Mouse (Mus musculus) liver, postnatal 0 days (tissue): ENCODE measurements around the gene Arnt. TPM values are rescaled to one million over a fixed set of nuclear protein-coding genes. Genes with fewer than 3 reads are reported as not detected.
"Not testable (repeated sequence)": the region's sequence is repeated elsewhere in the genome, so short reads cannot be mapped to it uniquely, and the experiment has no call there.

ENCODE experiments used
- ATAC-seq: fragments of 200-750 bp; cut with Nextera tagmentation; 2 replicates; pipeline ENCODE4 v1.8.0; 2017; ENCODE audit warnings: mild to moderate bottlenecking, moderate library complexity
- DNase-seq: peaks from one replicate; pipeline ENCODE4 v3.0.0-alpha.2; 2016
- H3K27ac ChIP-seq: fragments of 300-500 bp; sonication (generic); 2 replicates; pipeline ENCODE4 v1.5.1; 2014; ENCODE audit warnings: antibody characterized with exemption, moderate library complexity, mild to moderate bottlenecking, low read depth
- H3K27me3 ChIP-seq: fragments of 300-500 bp; sonication (generic); 2 replicates; pipeline ENCODE4 v1.6.1; 2014; ENCODE audit warnings: low read length, control low read depth, mixed read lengths; ENCODE audit not compliant: insufficient read depth
- H3K36me3 ChIP-seq: fragments of 300-500 bp; sonication (generic); replicated peaks from 2 replicates; pipeline ENCODE4 v1.6.1; 2014; ENCODE audit warnings: mild to moderate bottlenecking, control low read depth, low read length, moderate library complexity, mixed read lengths; ENCODE audit not compliant: insufficient read depth
- H3K4me1 ChIP-seq: fragments of 300-500 bp; sonication (generic); 2 replicates; pipeline ENCODE4 v1.6.1; 2014; ENCODE audit warnings: antibody characterized with exemption, mild to moderate bottlenecking, control low read depth; ENCODE audit not compliant: insufficient read depth
- H3K4me2 ChIP-seq: fragments of 300-500 bp; sonication (generic); 2 replicates; pipeline ENCODE4 v1.6.1; 2014; ENCODE audit warnings: low read depth, mild to moderate bottlenecking, low read length, moderate library complexity, mixed read lengths
- H3K4me3 ChIP-seq: fragments of 300-500 bp; sonication (generic); 2 replicates; pipeline ENCODE4 v1.5.1; 2014; ENCODE audit warnings: low read depth, low read length
- H3K9ac ChIP-seq: fragments of 300-500 bp; sonication (generic); replicated peaks from 2 replicates; pipeline ENCODE4 v1.6.1; 2014; ENCODE audit warnings: mild to moderate bottlenecking, moderate library complexity
- H3K9me3 ChIP-seq: fragments of 300-500 bp; sonication (generic); 2 replicates; pipeline ENCODE4 v1.6.1; 2016; ENCODE audit warnings: mild to moderate bottlenecking, control low read depth, low read length, mixed read lengths
- CTCF ChIP-seq: sonication (generic); IDR thresholded peaks from 2 replicates; pipeline ENCODE4 v1.5.1; 2016; ENCODE audit warnings: antibody characterized with exemption, low read depth
- EP300 ChIP-seq: IDR thresholded peaks from 2 replicates; pipeline ENCODE4 v1.6.1; 2016; ENCODE audit warnings: antibody characterized with exemption, low read depth, mild to moderate bottlenecking
- WGBS: fragments of 180-500 bp; shearing (Covaris S2); extraction: QIAGEN DNeasy Blood & Tissue Kit; methylation state at CpG from one replicate; pipeline ENCODE4 v1.1.7; 2014; ENCODE audit not compliant: insufficient replicate concordance; 5-methylcytosine and 5-hydroxymethylcytosine counted together
- polyA plus RNA-seq: library from polyadenylated mRNA; unstranded; fragments of >200 nt; fragmentation: Nextera tagmentation; extraction: Ambion mirVana; gene quantifications from 2 replicates; pipeline ENCODE4 v1.2.1, GENCODE M21; 2015

Gene Arnt
- polyA plus RNA-seq, 1 experiment from 2014 or later: 9.4 TPM

- TF ChIP-seq EP300 (no peak), CTCF (no peak)
- Histone ChIP-seq H3K36me3 (peaks cover 6% of the 10 kb centered on the region), H3K27me3 (no peaks in the 10 kb centered on the region), H3K4me3 (peak overlapping the region; percentile 83), H3K4me1 (peaks cover 6% of the 10 kb centered on the region; the same call in 1 of the 2 replicates), H3K9ac (peak overlapping the region; percentile 65), H3K9me3 (no peaks in the 10 kb centered on the region), H3K4me2 (peak overlapping the region; percentile 77), H3K27ac (peak overlapping the region; percentile 93)
- 60% methylated on average over 10 of the region's 10 CpGs for WGBS
- DNase-seq: no peak
- ATAC-seq: no peak
Measured at GRCm38 (mm10) chr3:95433301-95433915, 780 bp upstream of the Arnt start.

- ATAC-seq: no peak
- Histone ChIP-seq H3K27ac (peak overlapping the region; percentile 90), H3K36me3 (peaks cover 6% of the 10 kb centered on the region), H3K4me2 (peak overlapping the region; percentile 71), H3K9me3 (no peaks in the 10 kb centered on the region), H3K4me3 (peak overlapping the region; percentile 83), H3K4me1 (peaks cover 6% of the 10 kb centered on the region; the same call in 1 of the 2 replicates), H3K9ac (peak overlapping the region; percentile 78), H3K27me3 (no peaks in the 10 kb centered on the region)
- TF ChIP-seq CTCF: no peak
- no peak for DNase-seq
- WGBS: 2% methylated on average over 7 of the region's 7 CpGs
Measured at GRCm38 (mm10) chr3:95434983-95435370, 789 bp downstream of the Arnt start.

- H3K4me2 ChIP-seq: peak overlapping the region; percentile 71
- peak overlapping the region; percentile 83 for H3K4me3 ChIP-seq
- H3K4me1 ChIP-seq: peaks cover 6% of the 10 kb centered on the region
- TF ChIP-seq CTCF: no peak
- TF ChIP-seq EP300: no peak
- no peaks in the 10 kb centered on the region for H3K27me3 ChIP-seq
- 47% methylated on average over 1 of the region's 1 CpGs for WGBS
- H3K27ac ChIP-seq: no peak overlapping the region; the same call in 1 of the 2 replicates
- no peaks in the 10 kb centered on the region for H3K9me3 ChIP-seq
- H3K9ac ChIP-seq: no peak overlapping the region
- peaks cover 6% of the 10 kb centered on the region for H3K36me3 ChIP-seq
- ATAC-seq (no peak), DNase-seq (no peak)
Measured at GRCm38 (mm10) chr3:95435561-95435960, 1.4 kb downstream of the Arnt start.

GRCm38 (mm10) chr3:95438636-95439035, 4.4 kb downstream of the Arnt start:
- H3K27me3 ChIP-seq, H3K9ac ChIP-seq, H3K36me3 ChIP-seq, H3K4me3 ChIP-seq, DNase-seq, H3K4me2 ChIP-seq, H3K9me3 ChIP-seq, H3K27ac ChIP-seq, ATAC-seq: not testable (repeated sequence)
- H3K4me1 ChIP-seq: peaks cover 11% of the 10 kb centered on the region
- peak; percentile 21; the same call in 1 of the 2 replicates for TF ChIP-seq CTCF
- 94% methylated on average over 4 of the region's 4 CpGs for WGBS

GRCm38 (mm10) chr3:95439670-95440069, 5.5 kb downstream of the Arnt start:
- DNase-seq (no peak), ATAC-seq (peak; percentile 76)
- peaks cover 6% of the 10 kb centered on the region for H3K36me3 ChIP-seq
- H3K4me3 ChIP-seq: no peak overlapping the region
- TF ChIP-seq EP300 (no peak), CTCF (no peak)
- no peaks in the 10 kb centered on the region for H3K27me3 ChIP-seq
- no peak overlapping the region for H3K4me2 ChIP-seq
- H3K27ac ChIP-seq: peak overlapping the region; percentile 71; the same call in 1 of the 2 replicates
- H3K4me1 ChIP-seq: peaks cover 10% of the 10 kb centered on the region
- H3K9me3 ChIP-seq: no peaks in the 10 kb centered on the region
- H3K9ac ChIP-seq: no peak overlapping the region

GRCm38 (mm10) chr3:95442406-95443117, 8.4 kb downstream of the Arnt start:
- DNase-seq: no peak
- H3K4me1 ChIP-seq: peaks cover 16% of the 10 kb centered on the region
- TF ChIP-seq CTCF: no peak
- no peak for TF ChIP-seq EP300
- no peak for ATAC-seq
- H3K4me3 ChIP-seq: no peak overlapping the region
- no peaks in the 10 kb centered on the region for H3K9me3 ChIP-seq
- no peak overlapping the region for H3K27ac ChIP-seq
- peaks cover 2% of the 10 kb centered on the region for H3K36me3 ChIP-seq
- H3K9ac ChIP-seq: no peak overlapping the region
- 86% methylated on average over 5 of the region's 5 CpGs for WGBS
- no peak overlapping the region for H3K4me2 ChIP-seq
- H3K27me3 ChIP-seq: no peaks in the 10 kb centered on the region
